Mouse (Mus musculus) heart, postnatal 0 days (tissue): Measurements from ENCODE around the gene Zfp248. TPM values are rescaled to one million over a fixed set of nuclear protein-coding genes. Genes with fewer than 3 reads are reported as not detected.
A peak's percentile ranks its signal among the peaks of the same experiment; 100 is the strongest.

ENCODE experiments used
- ATAC-seq: fragments of 200-750 bp; cut with Nextera tagmentation; 2 replicates; pipeline ENCODE4 v1.8.0; 2017; ENCODE audit warnings: low read depth, moderate number of reproducible peaks, moderate library complexity; ENCODE audit not compliant: insufficient read depth
- DNase-seq: peaks from one replicate; pipeline ENCODE4 v3.0.0-alpha.2; 2016; ENCODE audit warnings: low spot score
- H3K27ac ChIP-seq: fragments of 300-500 bp; sonication (generic); 2 replicates; pipeline ENCODE4 v1.5.1; 2014; ENCODE audit warnings: low read depth, mild to moderate bottlenecking
- H3K27me3 ChIP-seq: fragments of 300-500 bp; sonication (generic); 2 replicates; pipeline ENCODE4 v1.6.1; 2014; ENCODE audit warnings: low read length, mixed read lengths; ENCODE audit not compliant: control insufficient read depth, insufficient read depth
- H3K36me3 ChIP-seq: fragments of 300-500 bp; sonication (generic); replicated peaks from 2 replicates; pipeline ENCODE4 v1.6.1; 2014; ENCODE audit warnings: low read length, mixed read lengths; ENCODE audit not compliant: control insufficient read depth, insufficient read depth
- H3K4me1 ChIP-seq: fragments of 300-500 bp; sonication (generic); 2 replicates; pipeline ENCODE4 v1.6.1; 2014; ENCODE audit warnings: antibody characterized with exemption; ENCODE audit not compliant: control insufficient read depth, insufficient read depth
- H3K4me2 ChIP-seq: fragments of 300-500 bp; sonication (generic); 2 replicates; pipeline ENCODE4 v1.6.1; 2014; ENCODE audit warnings: low read depth, mild to moderate bottlenecking, low read length, moderate library complexity
- H3K4me3 ChIP-seq: fragments of 300-500 bp; sonication (generic); 2 replicates; pipeline ENCODE4 v1.5.1; 2014; ENCODE audit warnings: low read depth, low read length
- H3K9ac ChIP-seq: fragments of 300-500 bp; sonication (generic); replicated peaks from 2 replicates; pipeline ENCODE4 v1.6.1; 2014; ENCODE audit warnings: low read depth, low read length, mixed read lengths
- H3K9me3 ChIP-seq: fragments of 300-500 bp; sonication (generic); replicated peaks from 2 replicates; pipeline ENCODE4 v1.6.1; 2016; ENCODE audit warnings: low read length; ENCODE audit not compliant: control insufficient read depth
- CTCF ChIP-seq: IDR thresholded peaks from 2 replicates; pipeline ENCODE4 v1.5.1; 2016; ENCODE audit warnings: antibody characterized with exemption, control low read depth, low read depth
- EP300 ChIP-seq: IDR thresholded peaks from 2 replicates; pipeline ENCODE4 v1.6.1; 2016; ENCODE audit warnings: antibody characterized with exemption, low read depth
- WGBS: fragments of 180-500 bp; shearing (Covaris S2); extraction: QIAGEN DNeasy Blood & Tissue Kit; methylation state at CpG from one replicate; pipeline ENCODE4 v1.1.7; 2014; 5-methylcytosine and 5-hydroxymethylcytosine counted together
- polyA plus RNA-seq: library from polyadenylated mRNA; unstranded; fragments of >200 nt; fragmentation: Nextera tagmentation; extraction: Ambion mirVana; gene quantifications from 2 replicates; pipeline ENCODE4 v1.2.1, GENCODE M21; 2015
- total RNA-seq: library from RNA; depleted of rRNA; stranded (reverse); fragments of >200 nt; gene quantifications from 2 replicates; pipeline ENCODE4 v1.2.3, GENCODE M21; 2014; ENCODE audit warnings: low replicate concordance; rRNA removed

Gene Zfp248
- total RNA-seq = 0.31 and 2.7 TPM in 2 replicates
- polyA plus RNA-seq = 2.2 and 2.4 TPM in 2 replicates

- peak within 1 kb of the TSS; percentile 88 for H3K27ac ChIP-seq
- peak; percentile 80 for DNase-seq
- no peaks in the 10 kb centered on the region for H3K9me3 ChIP-seq
- H3K4me2 ChIP-seq = peak within 1 kb of the TSS; percentile 91
- no peaks in the 10 kb centered on the region for H3K4me1 ChIP-seq
- H3K4me3 ChIP-seq = peak within 1 kb of the TSS; percentile 78
- H3K9ac ChIP-seq = peak within 1 kb of the TSS; percentile 70
- TF ChIP-seq CTCF = peak; percentile 53
- no peak for TF ChIP-seq EP300
- ATAC-seq = peak; percentile 92
- no peaks in the 10 kb centered on the region for H3K36me3 ChIP-seq
- WGBS = under 1% methylated on average over 43 of the region's 43 CpGs
- no peaks in the 10 kb centered on the region for H3K27me3 ChIP-seq
These were observed at the start of gene Zfp248 for GRCm38 (mm10) chr6:118455042-118455631. TSS of gene Zfp248 (minus strand) at chr6:118455528.

DNA sequence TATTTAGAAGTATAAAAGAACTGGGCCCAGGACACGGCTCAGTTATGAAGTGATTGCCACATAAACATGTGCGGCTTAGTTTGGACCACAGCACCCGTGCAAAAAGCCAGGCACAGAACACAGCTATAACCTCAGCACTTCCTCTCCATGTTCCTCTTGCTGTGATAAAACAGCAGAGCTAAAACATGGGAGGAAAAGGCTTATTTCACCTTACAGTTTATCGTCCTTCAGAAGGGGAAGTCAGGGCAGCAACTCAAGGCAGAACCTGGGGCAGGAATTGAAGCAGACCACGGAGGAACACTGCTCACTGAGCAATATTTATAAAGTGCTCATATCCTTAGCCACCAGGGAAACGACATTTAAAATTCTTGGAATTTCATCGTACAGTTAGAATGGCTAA lies 43.7 kb upstream of the Zfp248 start:
- DNase-seq (no peak), ATAC-seq (no peak)
- Histone ChIP-seq H3K27me3 (no peaks in the 10 kb centered on the region), H3K36me3 (peaks cover 9% of the 10 kb centered on the region; the same call in 1 of the 2 replicates), H3K4me3 (no peak overlapping the region), H3K4me2 (no peak overlapping the region), H3K9me3 (no peaks in the 10 kb centered on the region), H3K27ac (no peak overlapping the region), H3K4me1 (no peaks in the 10 kb centered on the region), H3K9ac (no peak overlapping the region)
- 78% methylated on average over 7 of the region's 7 CpGs for whole genome bisulfite sequencing
- TF ChIP-seq CTCF (no peak), EP300 (no peak)

- Histone ChIP-seq H3K4me2 (no peak overlapping the region), H3K27ac (no peak overlapping the region), H3K4me1 (no peaks in the 10 kb centered on the region; the same call in 1 of the 2 replicates), H3K4me3 (no peak overlapping the region), H3K27me3 (no peaks in the 10 kb centered on the region), H3K9me3 (no peaks in the 10 kb centered on the region), H3K9ac (no peak overlapping the region), H3K36me3 (no peaks in the 10 kb centered on the region)
- TF ChIP-seq CTCF (no peak), EP300 (no peak)
- DNase-seq (no peak), ATAC-seq (no peak)
- 70% methylated on average over 1 of the region's 1 CpGs for WGBS
These were observed 26.8 kb upstream of the Zfp248 start for GRCm38 (mm10) chr6:118482125-118482524.

GRCm38 (mm10) chr6:118478957-118479708 lies 23.8 kb upstream of the Zfp248 start, which contains the start of gene Zfp9:
TSS of gene Zfp9 (minus strand) at chr6:118479320.
- H3K4me3 ChIP-seq = peak within 1 kb of the TSS; percentile 63
- H3K9ac ChIP-seq = peak within 1 kb of the TSS; percentile 64
- under 1% methylated on average over 30 of the region's 57 CpGs for WGBS
- peak within 1 kb of the TSS; percentile 77 for H3K27ac ChIP-seq
- no peaks in the 10 kb centered on the region for H3K9me3 ChIP-seq
- TF ChIP-seq EP300 (no peak), CTCF (no peak)
- H3K36me3 ChIP-seq = peaks cover 4% of the 10 kb centered on the region; the same call in 1 of the 2 replicates
- H3K4me1 ChIP-seq = no peaks in the 10 kb centered on the region; the same call in 1 of the 2 replicates
- H3K27me3 ChIP-seq = no peaks in the 10 kb centered on the region
- peak within 1 kb of the TSS; percentile 67 for H3K4me2 ChIP-seq
- ATAC-seq (peak; percentile 91), DNase-seq (peak; percentile 84)

- H3K9me3 ChIP-seq = no peaks in the 10 kb centered on the region
- peak overlapping the region; percentile 77 for H3K27ac ChIP-seq
These were observed 22.8 kb upstream of the Zfp248 start for GRCm38 (mm10) chr6:118477875-118478785.

More at GRCm38 (mm10) chr6:118477875-118478785, 22.8 kb upstream of the Zfp248 start:
- ATAC-seq = no peak
- peaks cover 4% of the 10 kb centered on the region; the same call in 1 of the 2 replicates for H3K36me3 ChIP-seq
- no peak for DNase-seq
- TF ChIP-seq EP300 = no peak
- TF ChIP-seq CTCF = no peak
- H3K4me1 ChIP-seq = no peaks in the 10 kb centered on the region; the same call in 1 of the 2 replicates
- peak overlapping the region; percentile 64 for H3K9ac ChIP-seq
- H3K4me2 ChIP-seq = peak overlapping the region; percentile 67
- H3K4me3 ChIP-seq = peak overlapping the region; percentile 63
- H3K27me3 ChIP-seq = no peaks in the 10 kb centered on the region
- WGBS = 48% methylated on average over 10 of the region's 10 CpGs
